Mouse (Mus musculus) T-helper 1 cell (primary cell): ENCODE results near the gene Taar7e.

Experiments used
- in situ Hi-C: fragments of 300-600 bp; cut with MboI, MseI; formaldehyde crosslinking; loops from one replicate; pipeline ENCODE4 v1.15.1; 2025; ENCODE audit warnings: high pct_unique_total_duplicates

The Taar7e gene

GRCm38 (mm10) chr10:24037314-24037713 lies at the start of gene Taar7e:
Gene Taar7e, plus strand, starts transcription at chr10:24037614.
- in situ Hi-C loops, result no loop called here

- in situ Hi-C loops, result no loop called here
Measured at GRCm38 (mm10) chr10:23993381-23993780, 44.0 kb upstream of the Taar7e start, which contains the start of gene Taar7a. Gene Taar7a, minus strand, starts transcription at chr10:23993481.

GRCm38 (mm10) chr10:23999639-24000038 lies 37.8 kb upstream of the Taar7e start, which contains the start of gene Taar7b:
Gene Taar7b, plus strand, starts transcription at chr10:23999939.
- in situ Hi-C loops, result no loop called here

GRCm38 (mm10) chr10:24006442-24006841 lies 31.0 kb upstream of the Taar7e start:
- in situ Hi-C loops, result no loop called here

GRCm38 (mm10) chr10:24007034-24007433 lies 30.4 kb upstream of the Taar7e start:
- in situ Hi-C loops, result no loop called here

GRCm38 (mm10) chr10:24008143-24008542 lies 29.3 kb upstream of the Taar7e start:
- in situ Hi-C loops, result no loop called here

GRCm38 (mm10) chr10:24026922-24027321 lies 10.5 kb upstream of the Taar7e start, which contains the start of gene Taar7d:
Gene Taar7d, plus strand, starts transcription at chr10:24027222.
- in situ Hi-C loops, result no loop called here

GRCm38 (mm10) chr10:24031347-24031746 lies 6.1 kb upstream of the Taar7e start:
- in situ Hi-C loops, result no loop called here

GRCm38 (mm10) chr10:24040120-24040869 lies 2.9 kb downstream of the Taar7e start:
- in situ Hi-C loops, result no loop called here

- in situ Hi-C loops, result no loop called here
Measured at GRCm38 (mm10) chr10:24049210-24049609, 11.8 kb downstream of the Taar7e start, which contains the start of gene Taar7f. Gene Taar7f, plus strand, starts transcription at chr10:24049510.

- in situ Hi-C loops, result no loop called here
Measured at GRCm38 (mm10) chr10:24052039-24052438, 14.6 kb downstream of the Taar7e start.

GRCm38 (mm10) chr10:24058986-24059385 lies 21.6 kb downstream of the Taar7e start:
- in situ Hi-C loops, result no loop called here

GRCm38 (mm10) chr10:24074751-24075150 lies 37.3 kb downstream of the Taar7e start:
- in situ Hi-C loops, result loop anchor here (25.0 kb wide), 1 partner anchor 262 kb away; no protein-coding TSS in a partner anchor

GRCm38 (mm10) chr10:24076200-24076599 lies 38.8 kb downstream of the Taar7e start, which contains the start of gene Taar8a:
Gene Taar8a, plus strand, starts transcription at chr10:24076500.
- in situ Hi-C loops, result loop anchor here (25.0 kb wide), 1 partner anchor 264 kb away; no protein-coding TSS in a partner anchor

- in situ Hi-C loops, result loop anchor here (25.0 kb wide), 1 partner anchor 268 kb away; no protein-coding TSS in a partner anchor
Measured at GRCm38 (mm10) chr10:24080166-24080565, 42.8 kb downstream of the Taar7e start.

- in situ Hi-C loops, result loop anchor here (25.0 kb wide), 1 partner anchor 274 kb away; no protein-coding TSS in a partner anchor
Measured at GRCm38 (mm10) chr10:24085936-24086335, 48.5 kb downstream of the Taar7e start.

- in situ Hi-C loops, result loop anchor here (25.0 kb wide), 1 partner anchor 274 kb away; no protein-coding TSS in a partner anchor
Measured at GRCm38 (mm10) chr10:24086555-24086954, 49.1 kb downstream of the Taar7e start.

GRCm38 (mm10) chr10:24087168-24087567 lies 49.8 kb downstream of the Taar7e start:
- in situ Hi-C loops, result loop anchor here (25.0 kb wide), 1 partner anchor 275 kb away; no protein-coding TSS in a partner anchor
